9 mouse cellular contexts compared by ENCODE assay signal in the genomic region with DNA sequence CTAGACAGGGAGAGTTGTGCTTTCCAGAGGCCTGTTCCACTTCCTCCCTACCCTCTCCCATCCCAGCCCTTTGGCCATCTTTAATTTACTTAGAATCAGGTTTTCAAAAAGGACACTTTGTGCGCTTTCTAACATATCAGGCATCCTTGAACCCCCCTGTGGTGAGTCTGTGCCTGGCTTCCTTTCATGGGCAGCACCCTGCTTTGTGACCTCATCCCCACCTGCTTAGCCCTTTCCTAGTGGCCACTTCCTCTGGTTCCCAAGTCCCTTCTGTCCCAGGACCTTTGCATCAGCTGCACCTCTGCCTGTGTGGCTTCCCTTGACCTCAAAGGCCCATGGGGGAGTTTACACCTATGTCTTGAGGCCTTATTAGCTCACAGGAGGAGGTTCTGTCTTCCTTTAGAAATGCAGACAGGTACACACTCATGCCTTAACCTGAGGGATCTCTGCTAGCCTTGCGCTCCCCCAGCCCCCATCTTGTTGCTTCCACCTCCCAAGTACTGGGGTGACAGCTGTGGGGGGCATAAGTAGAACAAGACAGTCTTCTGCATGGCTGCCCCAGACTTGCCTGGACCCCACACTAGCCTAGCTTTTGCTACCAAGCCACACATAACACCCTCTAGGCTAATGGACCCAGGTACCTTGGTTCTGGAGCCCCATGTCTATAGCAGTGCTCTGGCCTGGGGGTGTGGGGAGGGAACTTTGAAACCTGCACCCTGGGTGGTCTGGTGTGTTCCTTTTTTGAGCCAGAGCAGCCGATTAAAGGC. TPM values are rescaled to one million over a fixed set of nuclear protein-coding genes. Genes with fewer than 3 reads are reported as not detected.
DNase-seq lines count a peak whose midpoint lies in the region; ATAC-seq lines count a peak whose summit lies in the region.
"Had no signal": no experiment of that assay in that cellular context is flagged by ENCODE, and none has a peak within 500 bp of the region (broad histone marks: within the 10 kb centered on the region; RNA-seq: fewer than 3 reads in every experiment).

No protein-coding gene starts in this region.

- H3K9ac ChIP-seq in embryonic facial prominence, embryonic 11.5 days (replicated peaks; ENCODE audit: low read length): peak overlapping the region; percentile 75
- H3K9ac ChIP-seq in intestine, embryonic 15.5 days: peak overlapping the region; percentile 65
- H3K9ac ChIP-seq in neural tube, embryonic 14.5 days (replicated peaks; ENCODE audit: low read depth, low read length): peak overlapping the region; percentile 80

- H3K4me2 ChIP-seq in embryonic facial prominence, embryonic 11.5 days (ENCODE audit: low read depth, low read length): peak overlapping the region; percentile 67
- peak overlapping the region; percentile 80 for H3K4me2 ChIP-seq in intestine, embryonic 15.5 days (replicated peaks)
- peak overlapping the region; percentile 86 for H3K4me2 ChIP-seq in neural tube, embryonic 14.5 days (ENCODE audit: low read depth, low read length)

- ATAC-seq in embryonic facial prominence, embryonic 11.5 days (replicated peaks; ENCODE audit: insufficient number of reproducible peaks, low FRiP score, low TSS enrichment, low read depth): no peak
- no peak for ATAC-seq in intestine, embryonic 15.5 days
- ATAC-seq in neural tube, embryonic 14.5 days (ENCODE audit: low read depth): no peak
- no peak for ATAC-seq in CD4-positive, CD25-positive, alpha-beta regulatory T cell, adult 4 months

- H3K4me3 ChIP-seq in embryonic facial prominence, embryonic 11.5 days (ENCODE audit: low read depth, low read length): peak overlapping the region; percentile 82
- H3K4me3 ChIP-seq in intestine, embryonic 15.5 days (replicated peaks): peak overlapping the region; percentile 69
- peak overlapping the region; percentile 65 for H3K4me3 ChIP-seq in neural tube, embryonic 14.5 days (ENCODE audit: low read depth, low read length)

- 90% methylated on average over 3 of the region's 3 CpGs for WGBS in embryonic facial prominence, embryonic 11.5 days
- 90% methylated on average over 3 of the region's 3 CpGs for WGBS in intestine, embryonic 15.5 days
- WGBS in neural tube, embryonic 14.5 days: 93% methylated on average over 3 of the region's 3 CpGs

- H3K9me3 ChIP-seq in embryonic facial prominence, embryonic 11.5 days (replicated peaks; ENCODE audit: control insufficient read depth, low read length): no peaks in the 10 kb centered on the region
- no peaks in the 10 kb centered on the region for H3K9me3 ChIP-seq in intestine, embryonic 15.5 days
- H3K9me3 ChIP-seq in neural tube, embryonic 14.5 days (ENCODE audit: control insufficient read depth, low read length): no peaks in the 10 kb centered on the region

- DNase-seq in layer of hippocampus, adult 9-11 months: peak; percentile 8
- no peak for DNase-seq in layer of hippocampus, adult 9-10 months (ENCODE audit: low spot score)
- DNase-seq in embryonic facial prominence, embryonic 11.5 days (ENCODE audit: low spot score): no peak
- DNase-seq in right cerebral cortex, postnatal 14 days: no peak
- DNase-seq in adrenal gland, postnatal 36 days: no peak
- DNase-seq: adrenal gland, postnatal 14 days had no signal

- peaks cover 7% of the 10 kb centered on the region; the same call in 1 of the 2 replicates for H3K4me1 ChIP-seq in embryonic facial prominence, embryonic 11.5 days (ENCODE audit: control insufficient read depth, insufficient read depth, low read length)
- peaks cover 19% of the 10 kb centered on the region for H3K4me1 ChIP-seq in intestine, embryonic 15.5 days (replicated peaks)
- H3K4me1 ChIP-seq in neural tube, embryonic 14.5 days (ENCODE audit: control insufficient read depth, insufficient read depth, low read length): peaks cover 18% of the 10 kb centered on the region

- no peaks in the 10 kb centered on the region for H3K27me3 ChIP-seq in embryonic facial prominence, embryonic 11.5 days (ENCODE audit: control insufficient read depth, insufficient read depth, low read length)
- no peaks in the 10 kb centered on the region for H3K27me3 ChIP-seq in intestine, embryonic 15.5 days (replicated peaks)
- H3K27me3 ChIP-seq in neural tube, embryonic 14.5 days (ENCODE audit: control insufficient read depth, insufficient read depth, low read length): no peaks in the 10 kb centered on the region

- H3K36me3 ChIP-seq in embryonic facial prominence, embryonic 11.5 days (replicated peaks; ENCODE audit: control insufficient read depth, insufficient read depth, low read depth, low read length): peaks cover 9% of the 10 kb centered on the region; the same call in 1 of the 2 replicates
- peaks cover 36% of the 10 kb centered on the region for H3K36me3 ChIP-seq in intestine, embryonic 15.5 days
- peaks cover 35% of the 10 kb centered on the region for H3K36me3 ChIP-seq in neural tube, embryonic 14.5 days (ENCODE audit: control insufficient read depth, insufficient read depth, low read length)

- H3K27ac ChIP-seq in embryonic facial prominence, embryonic 11.5 days (replicated peaks; ENCODE audit: low read depth, low read length): no peak overlapping the region
- H3K27ac ChIP-seq in intestine, embryonic 15.5 days: no peak overlapping the region
- no peak overlapping the region for H3K27ac ChIP-seq in neural tube, embryonic 14.5 days (ENCODE audit: low read depth, low read length)

RNA-seq across cellular contexts. Expression of a gene that starts 1.3 kb away (rescaled TPM):
- polyA plus RNA-seq in embryonic facial prominence, embryonic 11.5 days (2014; fragmentation: Nextera tagmentation; extraction: Ambion mirVana): 105 and 115 TPM in 2 replicates
- polyA plus RNA-seq in intestine, embryonic 15.5 days (2015; fragmentation: Nextera tagmentation; extraction: Ambion mirVana): 90.2 and 91.3 TPM in 2 replicates
- polyA plus RNA-seq in neural tube, embryonic 14.5 days (2014; fragmentation: Nextera tagmentation; extraction: Ambion mirVana): 236 and 251 TPM in 2 replicates
- total RNA-seq in adrenal gland, postnatal 36 days (2021): 10 to 100 TPM; 57.7 to 62.3 TPM
- 10 to 100 TPM; 22.5 to 22.7 TPM for polyA plus RNA-seq in CD4-positive, CD25-positive, alpha-beta regulatory T cell, adult 4 months (2017; shearing (Covaris generic))

RNA-seq across cellular contexts. Expression of a gene that starts 5.6 kb away (rescaled TPM):
- 180 and 185 TPM in 2 replicates for polyA plus RNA-seq in embryonic facial prominence, embryonic 11.5 days (2014; fragmentation: Nextera tagmentation; extraction: Ambion mirVana)
- polyA plus RNA-seq in intestine, embryonic 15.5 days (2015; fragmentation: Nextera tagmentation; extraction: Ambion mirVana): 199 and 214 TPM in 2 replicates
- polyA plus RNA-seq in neural tube, embryonic 14.5 days (2014; fragmentation: Nextera tagmentation; extraction: Ambion mirVana): 186 and 189 TPM in 2 replicates
- 100 to 1,000 TPM in 1 of 2 experiments, 10 to 100 TPM in 1; 91.9 to 111 TPM for total RNA-seq in adrenal gland, postnatal 36 days (2021)
- polyA plus RNA-seq in CD4-positive, CD25-positive, alpha-beta regulatory T cell, adult 4 months (2017; shearing (Covaris generic)): 10 to 100 TPM; 65.1 to 82.9 TPM

RNA-seq across cellular contexts. Expression of a gene that starts 6.9 kb away (rescaled TPM):
- 30.1 and 37.4 TPM in 2 replicates for polyA plus RNA-seq in embryonic facial prominence, embryonic 11.5 days (2014; fragmentation: Nextera tagmentation; extraction: Ambion mirVana)
- 34.6 and 37.5 TPM in 2 replicates for polyA plus RNA-seq in intestine, embryonic 15.5 days (2015; fragmentation: Nextera tagmentation; extraction: Ambion mirVana)
- 101 and 104 TPM in 2 replicates for polyA plus RNA-seq in neural tube, embryonic 14.5 days (2014; fragmentation: Nextera tagmentation; extraction: Ambion mirVana)
- total RNA-seq in adrenal gland, postnatal 36 days (2021): 10 to 100 TPM; 56.6 to 81.2 TPM
- 10 to 100 TPM; 16.3 to 19.5 TPM for polyA plus RNA-seq in CD4-positive, CD25-positive, alpha-beta regulatory T cell, adult 4 months (2017; shearing (Covaris generic))

RNA-seq across cellular contexts. Expression of a gene that starts 15.4 kb away (rescaled TPM):
- 3.1 and 3.2 TPM in 2 replicates for polyA plus RNA-seq in embryonic facial prominence, embryonic 11.5 days (2014; fragmentation: Nextera tagmentation; extraction: Ambion mirVana)
- 1.4 TPM in 2 replicates for polyA plus RNA-seq in intestine, embryonic 15.5 days (2015; fragmentation: Nextera tagmentation; extraction: Ambion mirVana)
- polyA plus RNA-seq in neural tube, embryonic 14.5 days (2014; fragmentation: Nextera tagmentation; extraction: Ambion mirVana): 6.9 and 8.4 TPM in 2 replicates
- total RNA-seq in adrenal gland, postnatal 36 days (2021): 10 to 100 TPM; 14.0 to 15.1 TPM
- under 1 TPM in 1 of 2 experiments, not detected in 1; 0.20 TPM for polyA plus RNA-seq in CD4-positive, CD25-positive, alpha-beta regulatory T cell, adult 4 months (2017; shearing (Covaris generic))

RNA-seq across cellular contexts. Expression of a gene that starts 17.6 kb away (rescaled TPM):
- 4.8 and 5.4 TPM in 2 replicates for polyA plus RNA-seq in embryonic facial prominence, embryonic 11.5 days (2014; fragmentation: Nextera tagmentation; extraction: Ambion mirVana)
- polyA plus RNA-seq in intestine, embryonic 15.5 days (2015; fragmentation: Nextera tagmentation; extraction: Ambion mirVana): 13.6 and 16.3 TPM in 2 replicates
- polyA plus RNA-seq in neural tube, embryonic 14.5 days (2014; fragmentation: Nextera tagmentation; extraction: Ambion mirVana): 5.5 and 5.9 TPM in 2 replicates
- total RNA-seq in adrenal gland, postnatal 36 days (2021): 10 to 100 TPM; 22.5 to 23.1 TPM
- polyA plus RNA-seq in CD4-positive, CD25-positive, alpha-beta regulatory T cell, adult 4 months (2017; shearing (Covaris generic)): 1 to 10 TPM; 2.9 to 3.1 TPM
